In the genomic region with DNA sequence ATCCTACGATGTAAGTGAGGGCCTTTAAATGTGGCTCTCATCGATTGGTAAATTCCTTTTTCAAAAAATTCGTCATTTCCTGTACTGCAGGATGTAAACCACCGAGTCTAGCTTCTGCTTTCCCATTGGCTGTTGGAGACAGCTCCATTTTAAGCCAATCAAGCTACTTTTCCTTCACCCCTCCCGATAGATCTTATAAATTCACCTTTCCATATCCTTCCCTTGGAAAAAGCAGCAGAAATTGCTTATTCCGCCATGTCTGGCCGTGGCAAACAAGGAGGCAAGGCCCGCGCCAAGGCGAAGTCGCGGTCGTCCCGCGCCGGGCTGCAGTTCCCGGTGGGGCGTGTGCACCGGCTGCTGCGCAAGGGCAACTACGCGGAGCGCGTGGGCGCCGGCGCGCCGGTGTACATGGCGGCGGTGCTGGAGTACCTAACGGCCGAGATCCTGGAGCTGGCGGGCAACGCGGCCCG, we compare ENCODE assay signal across 8 mouse cellular contexts. TPM values are rescaled to one million over a fixed set of nuclear protein-coding genes. Genes with fewer than 3 reads are reported as not detected.
DNase-seq lines count a peak whose midpoint lies in the region; ATAC-seq lines count a peak whose summit lies in the region.

A gene (minus strand): TSS at position 49 of the 470 bp plus-strand sequence.
A gene (plus strand): TSS at position 205 of the 470 bp plus-strand sequence.

- H3K4me1 ChIP-seq in forebrain, embryonic 10.5 days = peaks cover 64% of the 10 kb centered on the region
- H3K4me1 ChIP-seq in heart, embryonic 15.5 days (replicated peaks) = peaks cover 33% of the 10 kb centered on the region
- H3K4me1 ChIP-seq in liver, embryonic 12.5 days = peaks cover 56% of the 10 kb centered on the region
- peaks cover 6% of the 10 kb centered on the region; the same call in 1 of the 2 replicates for H3K4me1 ChIP-seq in stomach, embryonic 15.5 days

- H3K9me3 ChIP-seq in forebrain, embryonic 10.5 days = no peaks in the 10 kb centered on the region
- H3K9me3 ChIP-seq in heart, embryonic 15.5 days (replicated peaks) = no peaks in the 10 kb centered on the region
- H3K9me3 ChIP-seq in liver, embryonic 12.5 days (replicated peaks) = no peaks in the 10 kb centered on the region
- H3K9me3 ChIP-seq in stomach, embryonic 15.5 days = no peaks in the 10 kb centered on the region

- peak; percentile 75 for ATAC-seq in heart, embryonic 15.5 days (replicated peaks; ENCODE audit: insufficient number of reproducible peaks, insufficient read depth, low FRiP score, low read depth)
- ATAC-seq in liver, embryonic 12.5 days = peak; percentile 69
- peak; percentile 75 for ATAC-seq in stomach, embryonic 15.5 days (ENCODE audit: insufficient read depth, low FRiP score, low read depth)

- peak within 1 kb of the TSS; percentile 79 for H3K9ac ChIP-seq in heart, embryonic 15.5 days
- peak within 1 kb of the TSS; percentile 94 for H3K9ac ChIP-seq in liver, embryonic 12.5 days
- H3K9ac ChIP-seq in stomach, embryonic 15.5 days = peak within 1 kb of the TSS; percentile 85

- DNase-seq in CD8-positive naive resting alpha-beta T cell, adult 2 months (ENCODE audit: low read depth in 2 of 2, low spot score in 2 of 2) = peak; percentile 62 to 67
- DNase-seq in c-Kit-positive CD71-negative TER-119-negative erythroid progenitor cells, embryonic 14.5 days (ENCODE audit: low read depth) = peak; percentile 57
- peak; percentile 75 for DNase-seq in forebrain, embryonic 10.5 days (ENCODE audit: extremely low spot score, low spot score)
- peak; percentile 83 for DNase-seq in kidney, postnatal 14 days
- peak; percentile 76 to 77 for DNase-seq in natural killer cell, adult 2 months (ENCODE audit: low spot score in 2 of 2)

- no peaks in the 10 kb centered on the region for H3K27me3 ChIP-seq in forebrain, embryonic 10.5 days (ENCODE audit: poor library complexity, severe bottlenecking)
- no peaks in the 10 kb centered on the region for H3K27me3 ChIP-seq in heart, embryonic 15.5 days
- 0 out of 2 replicates have a peak, but pooled peaks cover 3% of the 10 kb centered on the region for H3K27me3 ChIP-seq in liver, embryonic 12.5 days (replicated peaks)
- H3K27me3 ChIP-seq in stomach, embryonic 15.5 days (replicated peaks) = no peaks in the 10 kb centered on the region

- H3K36me3 ChIP-seq in forebrain, embryonic 10.5 days (replicated peaks) = no peaks in the 10 kb centered on the region
- no peaks in the 10 kb centered on the region for H3K36me3 ChIP-seq in heart, embryonic 15.5 days
- no peaks in the 10 kb centered on the region for H3K36me3 ChIP-seq in liver, embryonic 12.5 days
- no peaks in the 10 kb centered on the region for H3K36me3 ChIP-seq in stomach, embryonic 15.5 days

- peak within 1 kb of the TSS; percentile 83 for H3K4me2 ChIP-seq in heart, embryonic 15.5 days
- H3K4me2 ChIP-seq in liver, embryonic 12.5 days = peak within 1 kb of the TSS; percentile 85
- H3K4me2 ChIP-seq in stomach, embryonic 15.5 days = peak within 1 kb of the TSS; percentile 74

- H3K27ac ChIP-seq in forebrain, embryonic 10.5 days = peak within 1 kb of the TSS; percentile 95
- peak within 1 kb of the TSS; percentile 99 for H3K27ac ChIP-seq in heart, embryonic 15.5 days
- peak within 1 kb of the TSS; percentile 99 for H3K27ac ChIP-seq in liver, embryonic 12.5 days
- H3K27ac ChIP-seq in stomach, embryonic 15.5 days = peak within 1 kb of the TSS; percentile 98

- under 1% methylated on average over 37 of the region's 37 CpGs for WGBS in forebrain, embryonic 10.5 days
- WGBS in heart, embryonic 15.5 days = 0% methylated on average over 37 of the region's 37 CpGs
- under 1% methylated on average over 37 of the region's 37 CpGs for WGBS in liver, embryonic 12.5 days (ENCODE audit: insufficient replicate concordance)
- WGBS in stomach, embryonic 15.5 days = under 1% methylated on average over 37 of the region's 37 CpGs

- peak within 1 kb of the TSS; percentile 69 for H3K4me3 ChIP-seq in forebrain, embryonic 10.5 days
- H3K4me3 ChIP-seq in heart, embryonic 15.5 days = peak within 1 kb of the TSS; percentile 68
- H3K4me3 ChIP-seq in liver, embryonic 12.5 days = peak within 1 kb of the TSS; percentile 66
- peak within 1 kb of the TSS; percentile 64 for H3K4me3 ChIP-seq in stomach, embryonic 15.5 days (replicated peaks)

RNA-seq across cellular contexts. Expression of the first gene that starts in this region (rescaled TPM):
- polyA plus RNA-seq in forebrain, embryonic 10.5 days (2016; fragmentation: Nextera tagmentation; extraction: Ambion mirVana) = 89.3 and 93.0 TPM in 2 replicates
- polyA plus RNA-seq in heart, embryonic 15.5 days (2015; fragmentation: Nextera tagmentation; extraction: Ambion mirVana) = 40.7 and 40.8 TPM in 2 replicates
- polyA plus RNA-seq in liver, embryonic 12.5 days (2016; fragmentation: Nextera tagmentation; extraction: Ambion mirVana) = 57.4 and 61.7 TPM in 2 replicates
- 54.8 and 55.0 TPM in 2 replicates for polyA plus RNA-seq in stomach, embryonic 15.5 days (2015; fragmentation: Nextera tagmentation; extraction: Ambion mirVana)

RNA-seq across cellular contexts. Expression of the second gene that starts in this region (rescaled TPM):
- polyA plus RNA-seq in forebrain, embryonic 10.5 days (2016; fragmentation: Nextera tagmentation; extraction: Ambion mirVana) = not detected in 2 replicates
- 0.43 TPM in 1 of 2 replicates, not detected in the other for polyA plus RNA-seq in heart, embryonic 15.5 days (2015; fragmentation: Nextera tagmentation; extraction: Ambion mirVana)
- polyA plus RNA-seq in liver, embryonic 12.5 days (2016; fragmentation: Nextera tagmentation; extraction: Ambion mirVana) = 0.71 and 0.86 TPM in 2 replicates
- 0.81 TPM in 1 of 2 replicates, not detected in the other for polyA plus RNA-seq in stomach, embryonic 15.5 days (2015; fragmentation: Nextera tagmentation; extraction: Ambion mirVana)

Comparison
In these comparisons a context has a peak if more than half of its experiments do, and no peak if none do; other contexts are left out.
1. Peak in every context shown above with its lines: DNase-seq, ATAC-seq, H3K4me3 ChIP-seq and H3K27ac ChIP-seq.